Mouse (Mus musculus): Measurements from ENCODE around the gene Smtnl1.

Smtnl1 gene

DNA sequence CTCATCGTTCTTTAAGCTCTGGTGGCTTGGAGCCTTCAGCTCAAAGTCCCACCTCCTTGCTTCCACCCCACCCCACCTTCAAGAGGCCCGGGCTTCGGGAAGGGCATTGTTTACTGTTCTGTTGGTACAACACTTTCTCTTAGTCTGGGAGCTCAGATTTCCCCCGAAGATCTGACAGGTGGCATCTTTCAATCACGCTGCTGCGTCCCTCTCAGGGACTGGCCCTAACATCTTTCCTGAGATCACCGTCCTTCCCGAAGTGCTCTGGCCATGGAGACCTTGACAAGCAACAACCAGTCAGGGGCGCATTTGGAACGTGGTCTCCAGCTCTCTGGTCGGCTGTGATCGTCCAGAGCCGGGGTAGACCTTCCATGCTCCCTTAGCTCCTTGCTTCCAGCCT lies at the start of gene Smtnl1:
Gene Smtnl1, minus strand, starts transcription at position 101 of the 400 bp plus-strand sequence.
- no peak for DNase-seq

DNA sequence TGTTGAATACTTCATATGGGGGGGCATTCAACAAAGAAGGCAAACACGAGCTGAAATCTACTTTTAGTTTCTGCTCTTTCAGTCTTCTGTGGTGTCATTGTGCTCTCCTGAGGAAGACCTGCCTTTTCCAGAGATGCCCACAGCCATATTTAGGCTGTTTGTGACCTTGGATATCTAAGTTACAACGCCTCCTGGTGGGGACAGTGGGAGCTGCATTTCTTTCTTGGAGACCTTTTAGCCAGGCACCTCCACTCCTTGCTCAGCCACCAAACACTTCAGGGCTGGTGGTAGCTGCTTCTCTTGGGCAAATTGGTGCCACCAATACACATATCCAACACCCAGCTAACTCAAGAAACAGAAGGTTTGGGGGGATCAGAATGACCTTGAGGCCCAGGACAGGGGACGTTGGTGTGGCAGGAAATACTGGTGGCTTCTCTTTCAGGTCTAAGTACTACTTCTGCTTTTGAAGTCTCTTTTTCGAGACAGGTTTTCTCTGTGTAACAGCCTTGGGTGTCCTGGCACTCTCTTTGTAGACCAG lies 48.2 kb upstream of the Smtnl1 start:
- DNase-seq, result no peak

DNA sequence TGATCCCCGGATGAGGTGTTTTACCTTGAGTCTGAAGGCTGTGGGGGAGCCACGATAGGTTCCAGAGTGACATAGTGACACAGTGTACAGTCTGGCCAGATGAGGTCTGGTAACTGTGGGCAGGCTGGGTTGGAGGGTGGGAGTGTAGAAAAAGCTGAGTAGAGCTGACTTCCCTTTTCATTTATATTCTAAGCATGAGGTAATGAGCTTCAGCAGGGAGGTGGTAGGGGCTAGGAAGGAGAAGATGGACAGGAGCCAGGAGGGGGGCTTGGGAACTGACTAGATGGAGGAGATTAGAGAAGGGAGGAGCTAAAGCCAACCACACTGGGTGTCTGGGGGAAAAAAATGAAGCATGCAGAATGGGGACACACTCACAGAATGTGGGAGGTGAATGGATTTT lies 46.5 kb upstream of the Smtnl1 start:
- no peak for DNase-seq

DNA sequence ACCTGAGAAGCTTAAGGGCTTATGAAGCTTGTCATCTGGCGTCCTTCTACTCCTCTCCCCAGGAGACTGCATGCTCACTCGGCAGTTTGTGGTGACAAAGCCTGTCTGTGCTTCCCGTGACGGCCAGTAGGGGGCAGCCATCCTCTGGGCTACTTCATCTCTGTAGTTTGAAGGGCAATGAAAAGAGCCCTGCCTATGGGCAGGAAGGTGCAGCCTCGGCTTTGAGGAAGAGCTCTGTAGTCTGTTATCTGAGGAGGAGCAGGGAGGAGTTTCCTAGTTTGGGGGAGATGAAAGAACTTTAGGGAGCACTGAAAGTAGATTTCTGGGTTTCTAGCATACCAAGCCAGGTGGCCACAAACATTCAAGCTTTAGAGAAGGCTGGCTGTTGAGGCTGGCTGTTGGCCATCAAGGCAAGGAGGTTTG lies 46.1 kb upstream of the Smtnl1 start:
- no peak for DNase-seq

DNA sequence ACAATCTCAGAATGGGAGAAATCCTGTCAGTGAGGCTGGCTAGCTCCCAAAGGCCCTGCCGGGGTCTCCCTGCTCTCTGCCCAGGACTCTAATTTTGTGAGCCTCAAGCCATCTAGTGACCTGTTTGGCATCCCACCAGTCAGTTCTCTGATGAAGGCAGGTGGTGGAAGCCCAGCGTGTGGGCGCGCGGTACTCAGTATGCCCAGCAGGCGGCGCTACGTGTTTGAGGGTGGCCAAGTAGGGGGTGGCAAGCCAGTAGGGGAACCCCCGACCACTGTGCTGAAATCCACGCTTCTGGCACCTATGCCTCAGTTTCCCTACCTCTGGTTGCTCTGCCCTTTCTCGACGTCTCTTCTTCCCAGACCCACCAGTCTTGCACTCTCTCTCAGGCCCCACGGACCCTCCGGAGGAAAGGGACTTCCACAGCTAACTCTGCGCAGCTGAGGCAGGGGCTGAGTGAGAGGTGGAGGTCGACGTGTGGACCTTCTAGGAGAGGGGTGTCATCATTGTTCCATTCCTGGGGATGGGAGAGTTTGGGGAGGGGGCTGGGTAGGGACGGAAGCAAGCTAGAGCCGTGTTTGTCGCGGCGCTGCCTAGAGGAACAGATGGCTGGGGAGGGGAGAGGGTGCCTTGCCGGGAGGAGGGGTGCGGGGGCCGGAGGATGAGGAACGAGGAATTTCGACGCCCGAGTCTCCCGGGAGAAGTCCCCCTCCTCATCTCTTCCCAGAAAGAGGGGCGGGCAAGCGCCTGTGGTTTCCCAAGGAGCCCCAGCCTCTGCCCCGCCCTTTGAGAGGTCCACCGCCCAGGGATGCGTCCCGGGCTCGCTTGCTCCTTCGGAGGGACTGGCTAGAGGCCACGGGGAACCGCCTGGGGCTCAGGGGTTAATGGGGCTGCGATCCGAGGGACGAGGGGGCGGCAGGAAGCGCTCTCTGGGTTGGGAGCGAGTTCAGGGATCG lies 43.4 kb upstream of the Smtnl1 start:
- no peak for DNase-seq

DNA sequence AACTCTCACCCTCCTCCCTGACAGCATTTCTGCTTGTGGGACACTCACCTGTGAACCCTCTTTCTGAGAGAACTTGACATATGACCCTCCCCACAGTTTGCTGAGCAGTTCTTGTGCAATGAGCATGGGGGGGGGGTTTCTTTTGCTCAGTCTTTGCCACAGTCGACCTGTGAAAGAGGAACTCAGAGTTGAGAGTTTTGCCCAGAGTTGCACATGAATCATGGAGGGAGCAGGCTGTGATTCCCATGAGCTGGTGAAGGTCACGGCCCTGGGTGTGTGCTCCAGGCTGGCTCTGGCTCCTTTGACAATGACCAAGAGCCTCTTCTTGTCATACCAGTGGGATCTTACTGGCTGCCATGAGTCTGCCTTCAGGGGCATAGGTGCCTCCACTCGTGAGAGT lies 39.8 kb upstream of the Smtnl1 start:
- DNase-seq, result no peak

DNA sequence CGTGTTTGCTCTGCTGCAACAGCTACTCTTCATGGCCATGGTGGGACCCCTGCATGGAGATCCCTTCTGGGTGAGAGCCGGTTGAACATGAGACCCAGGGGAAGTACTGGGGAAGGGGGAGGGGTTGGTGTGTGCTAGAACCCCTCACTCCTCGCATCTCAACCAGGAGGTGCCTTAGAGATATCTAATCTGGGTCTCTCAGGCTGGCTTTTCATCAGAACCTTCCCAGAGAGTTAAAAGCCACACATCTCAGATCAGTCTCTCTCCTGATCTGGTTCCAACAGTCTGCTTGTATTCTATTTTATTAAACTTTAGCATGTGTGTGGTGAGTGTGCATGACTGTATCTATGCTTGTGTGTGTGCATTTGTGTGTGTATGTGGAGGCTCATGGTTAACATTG lies 39.0 kb upstream of the Smtnl1 start:
- no peak for DNase-seq

DNA sequence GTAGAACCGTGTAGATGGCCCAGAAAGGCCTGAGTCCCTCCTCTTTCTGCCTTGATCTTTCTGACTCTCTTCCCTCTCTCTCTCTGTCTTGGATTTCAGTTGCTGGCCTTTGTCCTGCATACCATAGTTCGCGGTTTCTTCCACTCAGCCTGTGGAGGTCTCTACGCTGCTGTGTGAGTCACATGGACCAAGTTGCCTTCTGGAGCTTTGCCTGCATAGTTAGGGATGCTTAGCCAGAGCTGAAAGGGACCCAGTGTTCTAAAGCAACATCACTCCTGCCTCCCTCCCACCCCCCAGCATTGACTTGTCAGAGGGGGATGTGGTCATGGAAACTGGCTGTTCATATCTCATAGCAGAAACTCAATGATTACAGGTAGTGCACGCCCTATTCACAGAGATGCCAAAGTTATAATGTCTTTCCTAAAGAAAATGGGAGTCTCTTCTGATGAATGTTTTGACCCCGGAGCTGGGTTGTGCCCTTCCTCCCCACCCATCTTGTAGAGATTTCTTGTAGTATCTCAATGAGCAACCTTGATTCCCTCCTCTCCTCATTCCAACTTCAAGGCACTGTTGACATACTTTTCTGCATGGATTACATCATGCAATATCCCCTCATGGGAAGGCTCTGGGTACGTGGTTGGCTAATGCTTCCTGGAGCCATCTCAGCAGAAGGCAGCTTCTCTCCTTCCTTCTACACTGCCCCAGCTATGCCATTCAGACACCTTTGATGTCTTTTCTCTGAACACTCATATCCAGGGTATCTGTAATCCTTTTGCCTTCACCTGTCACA lies 37.7 kb upstream of the Smtnl1 start:
- no peak for DNase-seq

DNA sequence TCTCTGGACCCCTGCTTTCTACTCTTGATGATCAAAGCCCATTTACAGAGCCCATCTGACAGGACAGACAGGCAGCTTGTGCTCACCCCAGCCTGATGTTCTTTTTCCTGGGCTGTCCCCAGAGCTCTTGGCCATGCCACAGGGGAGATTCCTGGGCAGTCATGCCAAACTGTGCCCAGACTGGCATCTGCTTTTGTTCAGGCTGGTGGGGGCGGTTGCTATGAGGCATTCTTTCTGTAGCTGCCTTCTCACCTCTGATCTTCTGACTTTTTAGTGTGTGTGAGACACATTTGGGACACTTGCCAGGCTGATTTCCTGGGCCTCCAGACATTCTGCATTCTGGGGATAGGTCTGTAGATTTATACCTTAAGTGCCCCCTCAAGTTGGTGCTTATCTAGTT lies 36.1 kb upstream of the Smtnl1 start:
- no peak for DNase-seq

DNA sequence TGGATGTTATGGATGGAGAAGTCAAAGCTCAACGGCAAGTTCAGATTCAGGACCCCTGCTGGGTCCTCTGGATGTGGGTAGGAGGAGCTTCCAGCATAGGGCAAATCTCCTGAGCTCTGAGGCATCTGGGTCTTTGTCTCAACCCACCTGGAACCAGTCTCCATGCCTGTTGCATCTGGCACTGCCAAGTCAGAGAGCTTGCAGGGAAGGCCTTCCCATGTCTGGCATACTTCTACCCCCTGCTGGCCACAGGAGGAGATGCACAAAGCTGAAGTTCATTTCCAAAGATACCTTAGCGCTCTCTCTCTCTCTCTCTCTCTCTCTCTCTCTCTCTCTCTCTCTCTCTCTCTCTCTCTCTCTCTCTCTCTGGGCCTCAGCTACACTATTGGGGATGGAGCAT lies 33.3 kb upstream of the Smtnl1 start:
- no peak for DNase-seq

DNA sequence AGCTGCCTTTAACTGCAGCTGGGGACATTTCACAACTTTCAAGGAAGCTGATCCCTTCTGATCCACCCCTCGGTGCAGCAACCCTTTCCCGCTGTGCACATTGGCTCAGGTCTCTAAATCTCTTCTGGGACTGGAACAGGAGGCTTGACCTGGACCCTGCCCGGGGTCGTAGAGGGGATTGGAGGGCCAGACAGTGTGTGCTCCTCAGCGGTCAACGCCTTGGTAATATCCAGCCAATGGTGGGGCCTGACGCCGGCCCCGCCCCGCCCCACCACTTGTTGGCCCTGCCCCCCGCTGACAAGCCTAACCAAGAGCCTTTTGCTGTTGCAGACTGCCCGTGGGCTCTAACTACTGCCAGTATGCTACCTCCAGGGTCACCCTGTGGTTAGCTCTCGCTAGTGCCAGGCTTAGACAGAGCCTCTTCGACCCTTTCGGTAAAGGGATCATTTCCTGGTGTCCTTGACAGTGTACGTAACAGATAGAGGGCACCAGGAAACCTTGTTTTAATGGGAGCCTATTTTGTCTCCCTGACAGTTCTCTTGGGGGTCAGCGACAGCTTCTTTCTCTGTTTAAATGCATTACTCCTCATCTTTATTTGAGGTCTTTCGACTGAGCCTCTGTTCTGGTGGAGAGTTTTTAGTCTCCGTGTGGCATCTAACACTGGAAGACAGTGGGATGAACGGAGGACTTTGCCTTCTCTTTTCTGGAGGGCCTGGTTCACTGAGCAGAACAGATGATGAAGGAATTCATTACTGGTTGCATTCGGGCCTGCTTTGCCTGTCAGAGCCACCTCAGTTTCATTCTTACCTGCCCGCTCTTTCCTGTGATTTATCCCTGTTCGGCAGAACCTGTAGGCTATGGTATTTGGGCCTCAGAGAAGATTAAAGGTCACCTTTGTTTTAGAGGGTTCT lies 28.9 kb upstream of the Smtnl1 start:
- no peak for DNase-seq

DNA sequence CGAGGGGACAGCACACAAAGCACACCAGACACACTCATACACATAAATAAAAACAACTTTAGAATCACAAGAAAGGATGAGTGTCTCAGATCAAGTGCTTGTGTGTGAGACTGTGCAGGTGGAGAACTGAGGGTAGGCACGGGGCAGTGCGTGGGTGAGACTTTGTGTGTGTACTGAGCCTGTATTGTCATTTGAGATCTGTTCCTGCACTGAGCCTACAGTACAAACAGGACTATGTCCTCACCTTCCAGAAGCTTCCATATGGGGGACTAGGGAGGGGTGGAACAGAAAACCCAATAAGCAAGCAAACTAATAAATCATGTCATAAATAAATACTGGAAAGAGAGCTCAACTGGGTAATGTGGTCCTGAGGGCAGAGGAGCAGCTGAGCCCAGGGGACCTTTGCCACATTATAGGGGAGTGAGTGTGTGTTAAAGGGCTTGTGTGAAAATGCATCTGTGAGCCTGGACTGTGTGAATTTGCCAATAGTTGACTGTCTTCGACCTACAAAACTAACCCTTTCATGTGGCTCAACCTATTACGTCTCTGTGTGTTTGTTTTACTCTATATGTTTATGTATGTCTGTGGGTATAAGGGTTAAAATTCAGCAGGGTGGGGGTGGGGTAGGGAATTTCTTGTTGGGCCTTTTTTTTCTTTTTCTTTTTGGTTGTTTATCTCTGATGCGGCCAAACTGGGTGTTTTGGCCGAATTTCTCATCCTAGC lies 28.1 kb upstream of the Smtnl1 start:
- no peak for DNase-seq

DNA sequence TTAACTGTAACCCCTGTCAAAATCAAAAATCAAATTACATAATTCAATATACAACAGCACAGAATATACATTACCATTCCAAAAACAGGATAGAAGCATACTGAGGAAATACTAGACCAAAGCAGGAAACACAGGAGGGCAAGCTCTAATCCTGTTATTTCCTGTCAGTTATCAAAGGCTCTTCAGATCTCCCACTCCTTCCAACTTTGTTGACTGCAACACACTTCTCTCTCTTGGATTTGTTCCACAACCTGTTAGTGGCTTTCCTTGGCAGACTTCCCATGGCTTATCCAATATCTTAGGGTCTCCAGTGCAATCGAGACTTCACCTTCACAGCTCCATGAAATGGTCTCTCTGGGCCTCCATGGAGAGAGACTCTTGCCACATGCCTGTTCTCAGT lies 22.8 kb upstream of the Smtnl1 start:
- no peak for DNase-seq

DNA sequence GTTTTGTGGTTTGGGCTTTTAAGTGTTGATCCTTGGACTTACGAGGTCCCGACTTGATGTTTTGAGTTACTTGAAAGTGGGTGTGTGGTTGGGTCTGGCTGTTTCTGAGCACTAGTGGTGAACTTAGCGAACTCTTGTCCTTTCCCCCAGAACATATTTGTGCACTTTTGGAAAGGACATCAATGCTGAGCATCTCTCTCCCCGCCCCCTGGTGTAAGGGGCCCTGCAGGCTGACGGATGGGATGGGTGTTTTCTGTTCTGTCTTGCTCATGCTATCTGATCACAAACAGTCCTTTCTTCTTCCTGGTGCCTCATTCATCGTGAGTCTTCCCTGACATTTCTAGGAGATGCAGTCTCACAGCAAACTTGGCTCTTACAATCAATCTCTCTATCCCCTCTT lies 21.2 kb upstream of the Smtnl1 start:
- DNase-seq, result no peak

DNA sequence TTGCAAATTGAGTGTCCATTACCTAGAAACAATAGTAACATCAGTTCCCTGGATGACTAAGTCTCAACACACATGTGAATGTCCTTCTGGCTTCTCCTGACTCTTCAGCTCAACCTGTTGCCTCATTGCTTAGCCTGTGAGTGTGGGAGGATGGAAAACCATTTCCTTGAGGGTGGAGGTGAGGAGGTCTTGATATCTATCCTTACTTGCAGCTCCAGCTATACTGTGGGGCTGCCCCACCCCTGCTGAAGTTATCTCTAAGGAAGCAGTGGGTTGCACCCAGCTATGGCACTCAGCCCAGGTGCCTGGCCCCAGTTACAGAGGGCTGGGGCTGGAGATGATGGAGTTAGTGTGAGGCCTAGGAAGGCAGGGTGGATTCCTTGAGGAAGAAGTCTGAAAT lies 19.5 kb upstream of the Smtnl1 start:
- DNase-seq, result no peak

DNA sequence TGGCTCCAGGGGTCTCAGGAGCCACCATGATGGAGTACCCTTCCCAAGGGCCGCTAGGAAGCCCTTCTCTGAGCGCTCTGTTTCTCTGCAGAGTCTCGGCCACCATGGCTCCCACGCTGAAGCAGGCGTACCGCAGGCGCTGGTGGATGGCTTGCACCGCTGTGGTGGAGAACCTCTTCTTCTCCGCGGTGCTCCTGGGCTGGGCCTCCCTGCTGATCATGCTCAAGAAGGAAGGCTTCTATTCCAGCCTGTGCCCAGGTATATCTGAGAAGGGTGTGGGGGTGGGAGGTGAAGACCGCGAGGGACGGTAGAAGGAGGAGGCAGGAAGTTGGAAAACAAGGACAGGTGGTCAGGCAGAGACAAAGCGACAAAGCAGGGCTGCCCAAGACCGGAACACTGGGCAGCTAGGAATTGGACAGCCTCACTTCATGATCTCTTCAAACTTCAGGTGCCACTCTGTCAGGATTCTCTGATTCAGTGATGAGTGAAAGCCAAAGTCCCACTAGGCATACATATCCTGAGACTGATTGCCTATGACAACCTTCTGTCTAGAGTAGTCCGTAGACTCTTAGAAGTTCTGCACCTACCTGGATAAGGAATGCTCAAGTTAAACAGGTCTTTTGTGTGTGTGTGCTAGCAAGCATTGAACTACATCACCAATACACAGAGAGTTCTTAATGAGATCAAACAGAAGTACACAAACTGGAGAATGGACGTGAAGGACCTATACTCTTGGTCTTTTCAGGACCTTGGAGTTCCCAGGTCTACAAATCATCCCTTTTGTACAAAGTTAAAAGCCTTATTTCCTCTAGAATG lies 18.5 kb upstream of the Smtnl1 start:
- no peak for DNase-seq

DNA sequence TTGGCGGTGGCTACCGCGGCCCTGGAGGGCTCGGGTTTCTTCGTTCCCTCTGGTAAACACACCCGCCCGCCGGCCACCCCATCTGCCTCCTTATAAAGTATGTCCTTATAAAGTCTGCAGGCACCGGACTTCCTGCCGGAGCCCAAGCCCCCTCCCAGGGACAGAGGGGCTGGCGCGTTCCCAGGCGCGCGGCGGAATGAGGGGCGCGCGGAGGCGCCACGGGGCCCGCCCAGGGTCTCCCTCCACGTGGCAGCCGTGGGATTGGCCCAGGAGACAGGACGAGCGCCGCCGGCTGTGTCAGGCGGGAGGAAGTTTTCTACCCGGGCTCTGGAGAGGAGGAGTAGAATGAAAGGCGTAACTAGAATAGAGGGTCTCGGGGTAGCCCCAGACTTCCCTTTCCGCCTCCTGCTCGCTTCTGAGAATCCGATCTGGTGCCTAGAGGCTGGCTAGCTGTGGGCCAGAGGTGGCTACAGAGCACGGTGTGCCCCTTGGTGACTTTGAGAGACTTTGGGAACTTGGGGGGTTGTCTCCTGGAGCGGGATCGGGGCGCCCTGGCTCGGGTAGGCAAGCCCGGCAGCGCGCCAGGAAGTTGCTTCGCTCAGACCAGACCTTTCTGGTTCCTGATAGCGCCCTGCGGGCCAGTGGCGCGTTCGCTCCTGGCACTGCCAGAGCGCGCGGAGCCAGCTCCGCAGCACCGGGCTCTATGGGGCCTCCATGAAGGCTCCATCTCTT lies 17.7 kb upstream of the Smtnl1 start:
- no peak for DNase-seq

DNA sequence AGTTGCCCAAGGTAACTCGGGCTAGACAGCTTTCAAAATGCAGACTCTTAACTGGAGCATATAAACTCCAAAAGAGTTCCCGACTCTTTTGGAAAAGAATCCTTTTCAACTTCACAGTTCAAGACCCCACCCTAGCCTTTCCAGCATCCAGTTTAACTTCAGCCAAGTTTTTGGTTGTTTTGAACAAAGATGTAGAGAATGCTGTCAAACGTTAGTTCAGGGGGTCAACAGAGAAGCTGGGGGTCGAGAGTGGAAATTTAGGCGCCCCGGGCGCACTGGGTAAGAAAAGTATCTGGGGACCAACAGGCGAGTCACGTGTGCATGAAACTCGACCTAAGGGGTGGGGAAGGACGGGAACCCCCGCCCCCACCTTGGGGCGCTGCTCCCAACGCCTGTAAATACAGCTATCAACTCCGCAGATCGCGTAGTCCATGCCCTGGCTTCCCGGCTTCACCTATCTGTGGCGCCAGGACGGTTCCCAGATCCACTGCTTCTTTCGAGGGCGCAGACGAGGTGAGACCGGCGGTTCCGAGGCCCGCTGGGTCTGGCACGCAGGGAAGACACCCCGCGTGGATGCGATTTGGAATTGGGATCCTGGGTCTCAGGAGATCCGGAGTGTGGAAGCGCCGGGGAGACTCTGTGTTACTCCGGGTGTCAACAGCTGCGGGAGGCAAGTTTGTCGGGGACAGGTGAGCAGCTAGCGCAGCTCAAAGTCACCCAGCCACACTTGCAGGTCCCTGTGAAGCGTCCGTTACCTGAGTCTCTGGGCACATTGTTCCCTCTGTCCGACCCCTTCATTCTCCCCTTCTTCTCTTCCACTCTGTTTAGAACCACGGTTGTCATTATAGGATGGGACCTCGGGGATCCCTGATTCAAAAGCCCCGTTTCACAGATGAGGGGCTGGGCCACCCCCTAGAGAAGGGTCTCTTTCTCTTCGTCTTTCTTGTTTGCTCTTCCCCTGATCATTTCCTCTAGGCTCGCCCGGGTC lies 16.8 kb upstream of the Smtnl1 start:
- DNase-seq, result no peak

DNA sequence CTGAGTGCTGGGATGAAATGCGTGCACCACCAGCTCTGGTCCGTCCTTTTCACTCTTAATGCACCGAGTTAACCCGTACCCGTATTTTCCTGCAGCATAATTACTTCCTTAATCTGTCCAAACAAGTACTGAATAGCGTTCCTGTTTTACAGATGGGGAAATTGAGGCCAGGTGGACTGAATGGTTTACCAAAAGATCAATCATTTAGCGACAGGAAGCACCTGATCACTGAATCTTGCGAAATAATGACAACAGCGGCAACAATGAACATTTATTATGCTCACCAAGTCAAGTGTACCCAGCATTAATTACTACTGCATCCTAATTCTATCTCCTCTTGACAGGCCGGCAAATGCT lies 16.1 kb upstream of the Smtnl1 start, which contains the start of gene Slc43a1:
Gene Slc43a1, plus strand, starts transcription at position 258 of the 357 bp plus-strand sequence.
- DNase-seq, result no peak

Measured in cerebellum, adult 11-12 months (tissue).